Mouse (Mus musculus) urinary bladder, postnatal 36 days (tissue): ENCODE data around the gene Zfp87.

Source experiments
- DNase-seq, 2 experiments: peaks; one replicate each; pipeline ENCODE4 v3.0.0; 2022; ENCODE audit warnings: low spot score in 2 of 2, mixed read lengths in 1 of 2

Zfp87 gene

GRCm38 (mm10) chr13:67525753-67526410 lies at the start of gene Zfp87, which contains the start of gene Gm26965:
Gene Zfp87 (minus strand): TSS chr13:67526177.
Gene Gm26965 (minus strand): TSS chr13:67526151.
- DNase-seq = peak; percentile 88 to 93

- DNase-seq = no peak
These were observed 46.7 kb upstream of the Zfp87 start for GRCm38 (mm10) chr13:67572591-67573189.

GRCm38 (mm10) chr13:67553730-67554129 lies 27.8 kb upstream of the Zfp87 start, which contains the start of gene Zfp748:
Gene Zfp748 (minus strand): TSS chr13:67553830.
- DNase-seq = no peak

GRCm38 (mm10) chr13:67552505-67553346 lies 26.7 kb upstream of the Zfp87 start:
- DNase-seq = peak; percentile 83 to 85

- no peak for DNase-seq
These were observed 20.0 kb upstream of the Zfp87 start for GRCm38 (mm10) chr13:67545941-67546340.

GRCm38 (mm10) chr13:67527049-67527730 lies 1.2 kb upstream of the Zfp87 start:
- DNase-seq = no peak

- no peak for DNase-seq
These were observed 25.1 kb downstream of the Zfp87 start for GRCm38 (mm10) chr13:67500908-67501307.

- peak; percentile 85 to 88 for DNase-seq
These were observed 25.8 kb downstream of the Zfp87 start, which contains the start of gene Zfp58 for GRCm38 (mm10) chr13:67500084-67500719. Gene Zfp58 (minus strand): TSS chr13:67500555.

- no peak for DNase-seq
These were observed 30.3 kb downstream of the Zfp87 start for GRCm38 (mm10) chr13:67495631-67496030.

- peak; percentile 1 to 4 for DNase-seq
These were observed 41.6 kb downstream of the Zfp87 start for GRCm38 (mm10) chr13:67484424-67484811.

GRCm38 (mm10) chr13:67483625-67484423 lies 42.2 kb downstream of the Zfp87 start, which contains the start of gene Zfp874b:
Gene Zfp874b (minus strand): TSS chr13:67484258.
- DNase-seq = peak; percentile 89 to 90

GRCm38 (mm10) chr13:67481528-67481927 lies 44.4 kb downstream of the Zfp87 start:
- no peak for DNase-seq

GRCm38 (mm10) chr13:67469274-67469673 lies 56.7 kb downstream of the Zfp87 start:
- DNase-seq = no peak
